Mouse (Mus musculus): ENCODE results near the gene Man1c1.

Gene Man1c1

GRCm38 (mm10) chr4:134579212-134579611 is 124.9 kb downstream of the Man1c1 start:
- DNase-seq (ENCODE audit: low spot score): no peak

GRCm38 (mm10) chr4:134578407-134578806 is 125.7 kb downstream of the Man1c1 start:
- DNase-seq (ENCODE audit: low spot score): no peak

- no peak for DNase-seq (ENCODE audit: low spot score)
These were observed 126.8 kb downstream of the Man1c1 start for GRCm38 (mm10) chr4:134577281-134577680.

DNA sequence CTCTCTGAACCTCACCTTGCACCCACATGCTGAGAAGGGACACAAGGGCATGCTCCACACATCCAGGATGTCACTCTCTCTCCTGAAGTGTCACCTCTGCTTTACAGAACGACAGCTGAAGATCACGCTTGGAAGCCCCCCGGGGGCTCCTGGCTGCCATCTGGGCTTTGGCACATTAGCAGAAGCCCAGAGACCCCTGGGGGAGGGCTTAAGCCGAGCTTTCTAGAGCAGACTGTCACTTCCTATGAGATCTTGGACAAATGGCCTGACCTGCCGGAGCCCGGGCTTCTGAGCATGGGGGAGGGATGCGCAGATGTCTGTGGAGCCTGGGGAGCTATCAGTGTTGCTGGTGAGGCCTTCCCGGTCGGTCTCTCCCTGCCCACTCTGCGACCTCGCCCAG is 128.6 kb downstream of the Man1c1 start:
- no peak for DNase-seq (ENCODE audit: low spot score)

DNA sequence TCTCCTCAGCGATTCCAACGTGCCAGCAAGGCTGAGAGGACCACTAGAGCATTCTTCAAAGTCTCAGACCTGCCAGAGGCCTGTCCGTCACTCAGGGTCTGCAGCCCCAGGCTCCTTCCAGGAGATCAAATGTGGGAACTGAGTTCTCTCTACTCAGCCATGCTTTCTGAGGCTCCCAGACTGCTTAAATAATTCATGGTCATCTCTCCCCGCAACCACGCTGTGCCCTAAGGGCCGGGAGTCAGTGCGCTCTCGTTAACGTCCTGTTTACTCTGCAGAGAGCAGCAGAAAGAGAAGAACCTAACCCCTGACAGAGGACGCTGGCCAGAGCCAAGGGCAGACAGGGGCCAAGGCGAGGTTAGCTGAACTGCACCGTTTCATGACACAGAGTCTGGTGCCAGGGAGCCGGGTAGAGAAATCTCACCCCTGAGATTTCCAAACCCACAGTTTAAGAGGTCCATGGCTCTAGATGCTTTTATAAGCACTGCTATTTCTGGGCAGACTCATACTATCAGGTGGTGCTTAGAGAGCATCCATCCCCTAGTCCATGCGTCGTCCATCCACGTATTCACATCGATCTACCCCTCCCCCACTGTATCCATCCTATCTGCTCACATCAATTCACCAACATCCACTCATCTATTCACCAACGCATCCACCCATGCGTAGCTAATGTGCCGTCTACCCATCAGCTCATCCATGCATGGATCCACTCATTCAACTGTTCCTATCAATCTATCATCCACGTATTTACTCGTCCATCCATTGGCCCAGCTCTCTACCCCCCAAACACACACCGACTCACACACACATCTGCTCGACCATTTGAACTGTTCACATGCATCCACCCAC is 131.4 kb downstream of the Man1c1 start:
- no peak for DNase-seq (ENCODE audit: low spot score)

DNA sequence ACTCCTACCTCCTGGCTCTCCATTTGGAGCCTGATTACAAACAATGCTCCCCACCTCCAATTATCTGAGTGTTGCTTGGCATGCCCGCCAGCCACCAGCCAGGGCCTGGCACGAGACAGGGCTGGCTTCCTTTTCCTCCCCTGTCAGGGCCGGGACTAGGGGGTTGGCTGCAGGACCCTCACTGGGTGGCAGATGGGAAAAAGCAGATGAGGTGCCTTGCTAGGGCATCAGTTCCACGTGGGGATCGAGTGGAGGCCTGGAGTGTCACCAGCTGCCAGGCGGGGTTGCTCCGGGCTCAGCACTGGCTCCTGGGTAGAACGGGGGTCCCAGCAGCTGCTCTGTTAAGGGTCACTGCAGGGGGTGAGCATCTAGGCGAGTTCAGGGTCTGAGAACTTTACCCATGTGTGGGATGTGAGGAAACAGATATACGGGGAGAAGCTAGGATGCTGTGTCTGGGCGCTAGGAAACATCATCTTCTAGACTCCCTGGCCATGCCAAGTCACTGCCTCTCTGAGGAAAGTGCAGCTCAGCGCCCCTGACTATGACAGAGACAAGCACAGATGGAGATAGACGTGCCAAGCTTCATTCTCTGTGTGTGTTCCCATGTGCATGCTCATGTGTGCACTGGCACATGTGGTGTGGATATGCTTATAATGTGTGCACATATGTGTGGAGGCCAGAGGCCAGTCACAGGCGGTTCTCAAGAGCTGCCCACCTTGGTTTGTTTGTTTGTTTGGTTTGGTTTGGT is 133.2 kb downstream of the Man1c1 start:
- no peak for DNase-seq (ENCODE audit: low spot score)

DNA sequence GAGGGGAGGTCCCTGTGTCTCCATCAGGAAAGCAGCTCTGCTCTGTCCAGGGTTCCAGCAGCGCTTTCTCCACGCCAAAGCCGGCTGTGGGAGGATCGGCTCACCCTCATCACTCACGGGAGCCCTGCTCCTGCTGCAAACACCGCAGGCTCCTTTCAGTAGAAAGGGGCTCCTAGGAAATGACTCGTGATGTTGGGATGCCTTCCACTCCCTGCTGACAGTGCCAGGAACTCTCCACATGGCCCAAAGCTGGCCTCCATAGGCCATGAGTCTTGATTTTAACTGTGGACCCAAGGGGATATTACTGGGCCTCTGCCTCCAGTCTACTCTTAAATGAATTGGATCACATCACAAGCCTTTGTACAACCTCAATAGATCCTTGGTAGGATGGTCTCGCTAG is 134.3 kb downstream of the Man1c1 start:
- no peak for DNase-seq (ENCODE audit: low spot score)

- DNase-seq (ENCODE audit: low spot score): no peak
These were observed 134.9 kb downstream of the Man1c1 start for GRCm38 (mm10) chr4:134569205-134569604.

DNA sequence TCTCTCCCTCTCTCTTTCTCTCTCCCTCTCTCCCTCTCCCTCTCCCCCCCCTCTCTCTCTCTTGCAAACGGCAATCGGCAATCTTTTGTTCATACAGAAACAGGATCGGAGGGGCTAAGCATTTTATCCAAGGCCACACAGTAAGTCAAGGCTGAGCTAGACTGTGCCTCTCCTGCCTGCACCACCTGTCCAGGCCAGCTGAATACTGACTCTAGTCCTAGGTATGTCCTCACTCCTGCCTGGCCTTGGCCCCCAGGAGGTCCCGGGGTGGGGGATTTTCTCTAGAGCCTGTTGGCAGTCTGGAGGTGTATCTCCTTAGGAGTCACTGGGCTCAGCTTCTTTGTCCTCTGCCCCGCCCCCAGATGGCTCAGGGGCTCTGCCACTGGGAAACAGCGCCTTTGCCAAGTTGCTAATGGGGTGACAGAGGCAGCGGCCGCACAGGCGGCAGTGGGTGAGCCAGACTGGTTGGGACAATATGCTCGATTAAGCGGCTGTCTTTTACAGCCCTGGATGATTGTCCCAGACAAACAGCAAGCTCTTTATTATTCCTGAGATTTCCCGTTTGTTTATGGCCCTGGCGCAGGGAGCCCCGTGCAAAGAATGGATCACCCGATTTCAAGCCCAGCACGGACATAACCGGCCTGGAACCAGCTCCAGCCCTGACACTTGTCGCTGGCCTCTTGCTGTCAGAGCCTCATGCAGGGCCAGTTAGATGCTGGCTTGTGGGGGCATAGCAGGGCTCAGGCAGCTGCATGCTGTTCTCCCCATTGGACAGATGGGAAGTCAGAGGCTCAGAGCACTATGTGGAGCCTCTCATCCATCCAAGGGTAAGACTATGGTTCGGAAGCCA is 136.5 kb downstream of the Man1c1 start:
- no peak for DNase-seq (ENCODE audit: low spot score)

DNA sequence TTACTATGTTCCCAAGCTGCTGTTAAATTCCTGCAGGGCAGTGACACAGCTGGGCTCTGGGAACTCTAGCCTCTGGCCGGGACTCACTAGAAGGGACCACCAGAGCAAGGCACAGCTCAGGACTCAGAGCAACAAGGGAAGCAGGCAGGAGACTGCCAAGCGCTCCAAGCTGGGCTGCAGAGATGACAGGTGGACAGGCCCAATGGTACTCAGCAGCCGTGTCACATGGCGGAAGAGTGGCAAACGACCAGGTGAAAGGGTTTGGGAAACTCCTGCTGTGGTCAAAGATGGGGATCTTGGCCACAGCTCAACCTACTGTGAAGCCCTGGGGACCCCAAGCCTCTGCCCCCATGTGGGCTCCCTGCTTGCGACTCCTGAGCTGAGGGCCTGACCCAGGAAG is 140.0 kb downstream of the Man1c1 start:
- no peak for DNase-seq (ENCODE audit: low spot score)

GRCm38 (mm10) chr4:134563624-134564023 is 140.5 kb downstream of the Man1c1 start:
- DNase-seq (ENCODE audit: low spot score): no peak

DNA sequence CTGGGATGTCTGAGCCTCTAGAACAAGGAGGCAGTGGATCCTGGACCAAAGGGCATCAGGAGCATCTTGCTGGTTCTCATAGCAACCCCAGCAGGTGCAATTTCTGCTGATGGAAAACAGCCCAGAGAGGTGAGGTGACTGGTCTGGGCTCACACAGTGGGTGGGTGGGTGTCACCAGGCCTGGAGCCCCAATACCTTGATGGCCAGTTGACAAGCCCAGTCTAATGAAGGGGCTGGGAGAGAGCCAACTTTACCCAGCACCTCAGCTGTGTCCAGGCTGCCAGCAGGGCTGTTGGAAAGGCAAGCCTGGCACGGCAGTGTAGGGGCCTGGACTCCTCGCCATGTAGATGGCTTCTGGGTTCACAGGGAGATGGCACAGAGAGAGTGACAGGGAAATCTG is 142.1 kb downstream of the Man1c1 start:
- no peak for DNase-seq (ENCODE audit: low spot score)

GRCm38 (mm10) chr4:134560699-134561098 is 143.4 kb downstream of the Man1c1 start:
- no peak for DNase-seq (ENCODE audit: low spot score)

DNA sequence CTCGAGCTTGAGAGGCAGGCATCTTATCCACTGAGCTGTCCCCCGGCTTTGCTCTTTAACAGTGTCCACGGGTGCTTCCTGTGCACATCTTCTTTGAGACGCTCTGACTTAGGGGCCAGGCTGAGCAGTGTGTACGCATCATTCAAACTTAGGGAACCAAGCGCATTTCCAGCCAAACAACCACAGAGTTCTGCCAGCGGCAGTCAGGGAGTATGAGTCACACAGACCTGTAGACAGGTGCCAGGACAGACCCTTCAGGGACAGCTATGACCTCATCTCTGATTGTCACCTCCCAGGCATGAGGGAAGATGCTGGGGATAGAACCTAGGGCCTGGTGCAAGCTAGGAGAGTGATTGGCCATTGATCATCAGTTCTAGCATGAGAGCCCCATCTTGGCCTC is 144.9 kb downstream of the Man1c1 start:
- no peak for DNase-seq (ENCODE audit: low spot score)

GRCm38 (mm10) chr4:134558570-134559113 is 145.4 kb downstream of the Man1c1 start:
- no peak for DNase-seq (ENCODE audit: low spot score)

- no peak for DNase-seq (ENCODE audit: low spot score)
These were observed 146.4 kb downstream of the Man1c1 start for GRCm38 (mm10) chr4:134557626-134558249.

DNA sequence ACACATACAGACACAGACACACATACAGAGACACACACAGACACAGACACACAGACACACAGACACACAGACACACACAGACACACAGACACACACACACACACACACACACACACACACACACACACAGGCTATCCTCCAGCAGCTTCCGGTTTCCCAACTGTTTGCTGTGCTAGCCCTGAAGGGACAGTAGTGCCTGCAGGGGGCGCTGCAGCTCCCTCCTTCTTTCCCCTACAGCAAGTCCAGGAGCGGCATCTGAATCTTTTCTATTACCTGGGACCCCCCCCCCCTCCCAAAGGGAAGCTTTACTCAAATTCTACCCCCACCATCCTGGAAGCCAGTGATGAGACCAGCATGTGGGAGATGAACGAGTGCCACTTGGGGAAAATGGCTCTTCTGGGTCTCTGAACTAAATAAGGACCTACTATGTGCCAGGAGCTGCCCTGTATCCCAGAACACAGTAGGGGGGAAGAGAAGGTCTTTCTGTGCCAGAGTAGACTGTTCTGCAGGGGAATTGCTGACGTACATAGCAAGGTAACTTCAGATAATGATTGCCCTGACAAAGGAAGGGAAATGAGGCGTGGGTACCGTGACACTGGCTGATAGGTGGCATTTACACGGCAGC is 148.0 kb downstream of the Man1c1 start:
- no peak for DNase-seq (ENCODE audit: low spot score)

- no peak for DNase-seq (ENCODE audit: low spot score)
These were observed 150.5 kb downstream of the Man1c1 start for GRCm38 (mm10) chr4:134553631-134554030.

DNA sequence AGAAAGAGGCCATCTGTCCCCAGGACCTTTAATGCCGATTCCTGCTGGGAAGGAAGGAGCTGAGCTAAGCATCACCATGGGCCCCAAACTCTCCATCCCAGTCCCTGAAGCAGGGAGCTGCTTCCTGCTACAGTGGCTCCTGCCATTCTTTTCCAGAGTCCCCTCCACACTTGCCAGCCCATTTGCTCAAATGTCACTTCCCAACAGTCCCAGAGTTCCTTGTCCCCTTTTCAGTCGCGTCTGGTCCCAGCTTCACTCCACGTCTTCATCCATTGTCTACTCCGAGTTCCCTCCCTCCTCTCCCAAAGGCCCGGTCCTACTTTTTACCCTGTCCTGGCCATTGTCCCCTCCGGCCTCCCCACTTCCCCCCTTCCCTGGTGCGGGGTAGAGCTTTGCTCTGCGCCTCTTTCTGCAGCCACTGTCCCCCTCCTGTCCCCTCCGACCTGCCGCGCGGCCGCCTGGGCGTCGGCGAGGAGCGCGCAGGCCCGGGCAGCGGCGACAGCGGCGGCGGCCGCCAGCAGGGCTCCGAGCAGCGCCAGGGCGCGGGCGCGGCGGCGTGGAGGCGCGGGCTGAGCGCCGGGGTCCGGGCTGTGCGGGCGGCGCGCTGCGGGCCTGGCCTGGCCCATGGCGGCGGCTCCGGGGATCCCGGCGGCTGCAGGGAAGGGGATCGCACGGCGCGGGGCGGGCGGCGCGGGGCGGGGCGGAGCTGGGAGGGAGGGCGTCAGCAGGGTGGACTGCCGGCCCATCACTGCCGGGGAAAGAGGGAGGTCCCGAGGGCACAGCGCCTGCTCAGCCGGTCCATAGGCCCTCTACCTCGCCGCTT is 152.4 kb downstream of the Man1c1 start, which contains the start of gene Selenon:
Gene Selenon, minus strand, starts transcription at position 673 of the 823 bp plus-strand sequence.
- DNase-seq (ENCODE audit: low spot score): no peak

- DNase-seq (ENCODE audit: low spot score): no peak
These were observed 154.2 kb downstream of the Man1c1 start for GRCm38 (mm10) chr4:134549899-134550298.

All from urinary bladder, postnatal 10 days (tissue).